Mouse (Mus musculus) stomach, embryonic 15.5 days (tissue): ENCODE data around the gene Gm4881. TPM values are rescaled to one million over a fixed set of nuclear protein-coding genes. Genes with fewer than 3 reads are reported as not detected.

Experiments
- ATAC-seq: fragments of 200-750 bp; cut with Nextera tagmentation; 2 replicates; pipeline ENCODE4 v1.8.0; 2017; ENCODE audit warnings: low read depth, moderate number of reproducible peaks, moderate TSS enrichment; ENCODE audit not compliant: insufficient read depth, low FRiP score
- H3K27ac ChIP-seq: fragments of 300-500 bp; sonication (generic); 2 replicates; pipeline ENCODE4 v1.5.1; 2015; ENCODE audit warnings: mild to moderate bottlenecking, inconsistent platforms
- H3K27me3 ChIP-seq: fragments of 300-500 bp; sonication (generic); replicated peaks from 2 replicates; pipeline ENCODE4 v1.6.1; 2015; ENCODE audit warnings: inconsistent platforms
- H3K36me3 ChIP-seq: fragments of 300-500 bp; sonication (generic); 2 replicates; pipeline ENCODE4 v1.6.1; 2015; ENCODE audit warnings: inconsistent platforms
- H3K4me1 ChIP-seq: fragments of 300-500 bp; sonication (generic); 2 replicates; pipeline ENCODE4 v1.6.1; 2015; ENCODE audit warnings: inconsistent platforms
- H3K4me2 ChIP-seq: fragments of 300-500 bp; sonication (generic); 2 replicates; pipeline ENCODE4 v1.6.1; 2015; ENCODE audit warnings: mild to moderate bottlenecking, inconsistent platforms
- H3K4me3 ChIP-seq: fragments of 300-500 bp; sonication (generic); replicated peaks from 2 replicates; pipeline ENCODE4 v1.5.1; 2015; ENCODE audit warnings: inconsistent platforms
- H3K9ac ChIP-seq: fragments of 300-500 bp; sonication (generic); 2 replicates; pipeline ENCODE4 v1.6.1; 2015; ENCODE audit warnings: inconsistent platforms
- H3K9me3 ChIP-seq: fragments of 300-500 bp; sonication (generic); 2 replicates; pipeline ENCODE4 v1.6.1; 2016; ENCODE audit warnings: inconsistent platforms
- WGBS: fragments of 180-500 bp; shearing (Covaris S2); methylation state at CpG from one replicate; pipeline ENCODE4 v1.1.7; 2015; 5-methylcytosine and 5-hydroxymethylcytosine counted together
- polyA plus RNA-seq: library from polyadenylated mRNA; unstranded; fragments of >200 nt; fragmentation: Nextera tagmentation; extraction: Ambion mirVana; gene quantifications from 2 replicates; pipeline ENCODE4 v1.2.1, GENCODE M21; 2015

Gene Gm4881
- polyA plus RNA-seq, 1 experiment from 2014 or later = not detected

GRCm38 (mm10) chr7:24891241-24892124, 52.8 kb downstream of the Gm4881 start:
- H3K9ac ChIP-seq = no peak overlapping the region
- ATAC-seq = no peak
- 63% methylated on average over 3 of the region's 3 CpGs for WGBS
- H3K4me3 ChIP-seq = no peak overlapping the region
- no peaks in the 10 kb centered on the region for H3K27me3 ChIP-seq
- no peak overlapping the region for H3K4me2 ChIP-seq
- H3K36me3 ChIP-seq = peaks cover 31% of the 10 kb centered on the region
- no peaks in the 10 kb centered on the region for H3K9me3 ChIP-seq
- no peak overlapping the region for H3K27ac ChIP-seq
- H3K4me1 ChIP-seq = peaks cover 9% of the 10 kb centered on the region

GRCm38 (mm10) chr7:24890281-24891216, 53.7 kb downstream of the Gm4881 start:
- Histone ChIP-seq H3K9me3 (no peaks in the 10 kb centered on the region), H3K27ac (0 out of 2 replicates have a peak overlapping the region, but pooled peaks have one; percentile 45), H3K4me1 (peaks cover 18% of the 10 kb centered on the region), H3K4me3 (no peak overlapping the region), H3K9ac (no peak overlapping the region), H3K36me3 (peaks cover 39% of the 10 kb centered on the region), H3K4me2 (no peak overlapping the region), H3K27me3 (no peaks in the 10 kb centered on the region)
- WGBS = 32% methylated on average over 10 of the region's 10 CpGs
- ATAC-seq = peak; percentile 47; the same call in 1 of the 2 replicates

DNA sequence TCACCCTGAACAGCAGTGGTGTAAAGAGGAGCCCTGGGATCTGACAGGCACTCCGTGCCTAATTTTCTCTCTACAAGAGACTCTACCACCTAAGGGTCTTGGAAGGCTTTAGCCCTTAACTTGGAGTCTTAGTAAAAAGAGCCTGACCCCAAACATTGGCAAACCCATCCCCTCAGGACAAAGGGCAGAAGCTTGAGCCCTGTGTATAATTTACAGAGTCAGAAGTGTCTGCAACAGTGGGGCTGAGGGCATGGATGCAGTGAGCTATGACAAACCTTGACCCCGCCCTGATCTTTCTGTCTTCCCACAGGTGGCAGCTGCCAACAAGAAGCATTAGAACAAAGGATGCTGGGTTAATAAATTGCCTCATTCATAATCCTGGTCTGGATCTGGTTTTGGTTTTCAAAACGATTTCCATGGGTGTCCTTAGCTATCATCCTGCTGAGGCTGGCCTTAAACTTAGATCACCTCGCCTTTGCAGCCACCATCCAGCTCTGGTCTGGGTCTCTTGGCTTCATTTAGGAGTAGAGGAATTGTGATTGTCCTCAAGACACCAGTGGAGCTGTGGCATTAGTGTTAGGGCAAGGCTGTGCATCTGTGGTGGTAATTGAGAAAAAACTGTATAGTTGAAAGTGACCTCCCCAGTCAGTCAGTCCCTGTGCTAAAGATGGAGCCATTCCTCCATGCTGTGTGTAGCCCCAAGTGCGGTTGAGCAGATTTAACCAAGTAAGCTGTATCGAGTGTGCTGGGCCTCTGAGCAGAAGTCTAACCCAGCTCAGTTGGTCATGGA, 54.7 kb downstream of the Gm4881 start:
- H3K4me2 ChIP-seq = no peak overlapping the region
- H3K9ac ChIP-seq = no peak overlapping the region
- H3K27me3 ChIP-seq = no peaks in the 10 kb centered on the region
- no peak overlapping the region for H3K4me3 ChIP-seq
- ATAC-seq = no peak
- H3K27ac ChIP-seq = peak overlapping the region; percentile 45; the same call in 1 of the 2 replicates
- H3K4me1 ChIP-seq = peaks cover 18% of the 10 kb centered on the region
- no peaks in the 10 kb centered on the region for H3K9me3 ChIP-seq
- H3K36me3 ChIP-seq = peaks cover 39% of the 10 kb centered on the region
- WGBS = 79% methylated on average over 6 of the region's 6 CpGs

GRCm38 (mm10) chr7:24887096-24887495, 57.2 kb downstream of the Gm4881 start:
- 67% methylated on average over 4 of the region's 4 CpGs for WGBS
- H3K9ac ChIP-seq = no peak overlapping the region
- no peak overlapping the region for H3K27ac ChIP-seq
- peaks cover 18% of the 10 kb centered on the region for H3K4me1 ChIP-seq
- H3K9me3 ChIP-seq = no peaks in the 10 kb centered on the region
- no peaks in the 10 kb centered on the region for H3K27me3 ChIP-seq
- H3K4me3 ChIP-seq = no peak overlapping the region
- no peak for ATAC-seq
- peak overlapping the region; percentile 67 for H3K4me2 ChIP-seq
- peaks cover 39% of the 10 kb centered on the region for H3K36me3 ChIP-seq

DNA sequence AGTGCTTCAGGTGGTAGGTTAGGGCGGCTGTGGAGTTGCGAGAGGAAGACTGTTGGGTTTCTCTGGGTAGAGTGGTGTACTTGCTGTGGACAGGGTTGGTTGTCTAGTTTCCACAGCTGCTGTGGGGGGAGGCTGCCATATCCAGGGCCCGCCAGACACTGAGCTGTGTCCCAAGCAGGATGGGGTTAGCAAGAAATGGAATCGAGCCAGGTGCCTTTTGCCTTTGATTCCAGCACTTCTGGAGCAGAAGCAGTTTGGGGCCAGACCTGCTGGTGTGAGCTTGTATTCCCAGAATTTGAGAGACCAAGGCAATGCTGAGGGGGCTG, 58.0 kb downstream of the Gm4881 start:
- Histone ChIP-seq H3K9ac (peak overlapping the region; percentile 100), H3K4me3 (peak overlapping the region; percentile 81), H3K4me1 (peaks cover 18% of the 10 kb centered on the region), H3K4me2 (peak overlapping the region; percentile 67), H3K27ac (peak overlapping the region; percentile 54; the same call in 1 of the 2 replicates), H3K9me3 (no peaks in the 10 kb centered on the region), H3K36me3 (peaks cover 39% of the 10 kb centered on the region), H3K27me3 (no peaks in the 10 kb centered on the region)
- 58% methylated on average over 4 of the region's 4 CpGs for WGBS
- no peak for ATAC-seq

- peaks cover 36% of the 10 kb centered on the region for H3K36me3 ChIP-seq
- peaks cover 18% of the 10 kb centered on the region for H3K4me1 ChIP-seq
- H3K27me3 ChIP-seq = no peaks in the 10 kb centered on the region
- H3K27ac ChIP-seq = peak overlapping the region; percentile 89; the same call in 1 of the 2 replicates
- peak overlapping the region; percentile 100 for H3K9ac ChIP-seq
- 24% methylated on average over 12 of the region's 12 CpGs for WGBS
- no peak for ATAC-seq
- H3K4me3 ChIP-seq = peak overlapping the region; percentile 81
- H3K9me3 ChIP-seq = no peaks in the 10 kb centered on the region
- peak overlapping the region; percentile 67 for H3K4me2 ChIP-seq
Observed at GRCm38 (mm10) chr7:24885468-24886307, 58.6 kb downstream of the Gm4881 start.

DNA sequence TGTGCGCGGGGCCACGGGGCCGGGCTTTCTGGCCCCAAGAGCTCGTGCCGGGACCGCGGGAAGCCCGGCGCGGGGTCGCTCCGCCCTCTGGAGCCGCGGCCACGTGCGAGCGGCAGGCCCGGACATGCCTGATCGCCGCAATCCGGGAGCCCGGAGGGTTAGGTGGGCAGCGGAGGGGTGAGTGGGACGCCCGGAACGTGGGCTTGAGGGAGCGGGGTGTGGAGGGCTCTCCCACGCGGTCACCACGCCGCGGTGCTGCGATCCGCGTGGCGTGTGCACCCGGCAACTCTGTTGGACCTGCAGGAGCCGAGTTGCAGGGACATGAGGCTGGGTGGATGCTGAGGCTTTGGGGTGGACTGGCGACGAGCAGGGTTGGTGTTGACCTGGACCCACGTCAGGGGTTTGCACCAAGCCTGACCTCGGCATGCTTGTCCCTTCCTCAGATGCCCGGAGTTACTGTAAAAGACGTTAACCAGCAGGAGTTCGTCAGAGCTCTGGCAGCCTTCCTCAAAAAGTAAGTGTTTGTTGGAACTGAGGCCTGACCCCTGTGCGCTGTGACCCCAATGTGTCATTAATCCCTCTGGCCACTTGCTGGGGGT, 59.5 kb downstream of the Gm4881 start:
- under 1% methylated on average over 47 of the region's 47 CpGs for WGBS
- peaks cover 28% of the 10 kb centered on the region for H3K36me3 ChIP-seq
- H3K9me3 ChIP-seq = no peaks in the 10 kb centered on the region
- H3K4me1 ChIP-seq = peaks cover 18% of the 10 kb centered on the region
- H3K27me3 ChIP-seq = no peaks in the 10 kb centered on the region
- peak overlapping the region; percentile 81 for H3K4me3 ChIP-seq
- no peak for ATAC-seq
- H3K9ac ChIP-seq = peak overlapping the region; percentile 100
- peak overlapping the region; percentile 67 for H3K4me2 ChIP-seq
- peak overlapping the region; percentile 89 for H3K27ac ChIP-seq

GRCm38 (mm10) chr7:24883896-24884692, 60.2 kb downstream of the Gm4881 start, which contains the start of gene Rps19:
Gene Rps19, plus strand, starts transcription at chr7:24884371.
- Histone ChIP-seq H3K4me3 (peak within 1 kb of the TSS; percentile 81), H3K27me3 (no peaks in the 10 kb centered on the region), H3K9ac (peak within 1 kb of the TSS; percentile 100), H3K36me3 (peaks cover 21% of the 10 kb centered on the region), H3K4me2 (peak within 1 kb of the TSS; percentile 67), H3K27ac (peak within 1 kb of the TSS; percentile 89), H3K9me3 (no peaks in the 10 kb centered on the region), H3K4me1 (peaks cover 18% of the 10 kb centered on the region)
- under 1% methylated on average over 57 of the region's 57 CpGs for WGBS
- ATAC-seq = peak; percentile 94

DNA sequence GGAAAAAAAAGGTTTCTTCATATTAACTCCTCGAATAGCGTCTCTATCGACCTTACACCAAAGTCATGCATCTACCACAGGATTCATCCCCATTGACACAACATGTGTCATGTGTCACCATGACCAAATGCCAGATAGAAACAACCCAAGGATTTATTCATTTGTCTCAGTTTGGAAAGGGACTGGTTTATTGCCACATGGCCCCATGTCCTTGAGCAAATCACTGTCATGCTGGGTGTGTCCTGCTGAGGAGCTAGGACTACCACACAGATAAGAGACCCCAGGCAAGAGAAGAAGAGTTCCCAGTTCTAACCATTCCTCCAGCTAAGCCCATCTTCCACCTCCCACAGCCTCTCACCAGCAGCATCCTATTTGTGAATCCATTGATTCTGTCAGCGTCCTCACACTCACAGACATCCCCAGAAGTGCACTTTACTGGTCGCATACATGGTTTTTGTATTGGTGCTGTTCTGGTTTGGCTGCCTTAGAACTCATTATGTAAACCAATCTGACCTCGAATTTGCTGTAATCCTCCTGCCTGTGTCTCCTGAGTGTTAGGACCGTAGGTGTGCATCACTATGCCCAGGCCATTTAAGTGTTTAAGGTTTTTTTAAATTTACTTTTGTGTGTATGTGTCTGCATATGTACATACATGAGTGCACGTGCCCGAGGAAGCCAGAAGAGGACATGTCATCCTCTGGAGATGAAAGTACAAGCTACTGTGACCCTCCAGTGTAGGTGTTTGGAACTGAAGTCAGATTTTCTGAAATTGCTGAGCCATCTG, 61.7 kb downstream of the Gm4881 start:
- ATAC-seq = no peak
- Histone ChIP-seq H3K4me3 (no peak overlapping the region), H3K4me1 (peaks cover 18% of the 10 kb centered on the region), H3K27ac (no peak overlapping the region), H3K9me3 (no peaks in the 10 kb centered on the region), H3K36me3 (peaks cover 9% of the 10 kb centered on the region; the same call in 1 of the 2 replicates), H3K9ac (no peak overlapping the region), H3K4me2 (no peak overlapping the region), H3K27me3 (no peaks in the 10 kb centered on the region)
- 89% methylated on average over 9 of the region's 9 CpGs for WGBS
